Mouse (Mus musculus): ENCODE data around the gene St3gal4. TPM values are rescaled to one million over a fixed set of nuclear protein-coding genes. Genes with fewer than 3 reads are reported as not detected.

St3gal4 gene
- polyA plus RNA-seq (2012; fragmentation: generic; extraction: Trizol), result 10 to 100 TPM; 24.4 to 34.3 TPM

GRCm38 (mm10) chr9:35119168-35119567, at the start of gene St3gal4:
Gene St3gal4 (minus strand): TSS chr9:35119268.

Other genes with a start within 250 kb of the St3gal4 start
- gene Dcps, start 56.8 kb upstream of the St3gal4 start, polyA plus RNA-seq (2012; fragmentation: generic; extraction: Trizol), result 10 to 100 TPM; 62.1 to 71.2 TPM
- gene Srpr, start 80.9 kb upstream of the St3gal4 start, polyA plus RNA-seq (2012; fragmentation: generic; extraction: Trizol), result 10 to 100 TPM; 25.5 to 67.5 TPM
- 1 to 10 TPM in 1 of 2 experiments, under 1 TPM in 1; 0.95 to 3.2 TPM for gene Tirap, start 81.0 kb upstream of the St3gal4 start, polyA plus RNA-seq (2012; fragmentation: generic; extraction: Trizol)
- 10 to 100 TPM in 1 of 2 experiments, 1 to 10 TPM in 1; 7.3 to 11.8 TPM for gene Foxred1, start 91.8 kb upstream of the St3gal4 start, polyA plus RNA-seq (2012; fragmentation: generic; extraction: Trizol)
- gene Fam118b, start 148.5 kb upstream of the St3gal4 start, polyA plus RNA-seq (2012; fragmentation: generic; extraction: Trizol), result 10 to 100 TPM in 1 of 2 experiments, 1 to 10 TPM in 1; 5.6 to 10.6 TPM
- gene Rpusd4, start 148.6 kb upstream of the St3gal4 start, polyA plus RNA-seq (2012; fragmentation: generic; extraction: Trizol), result 10 to 100 TPM in 1 of 2 experiments, 1 to 10 TPM in 1; 5.4 to 15.4 TPM

Data from C3H10T1/2 (cell line).